Mouse (Mus musculus) right cerebral cortex, postnatal 14 days (tissue): Measurements from ENCODE around the gene Ogn.

Experiments used
- DNase-seq: peaks from one replicate; pipeline ENCODE4 v3.0.0; 2022

Gene Ogn

GRCm38 (mm10) chr13:49646019-49646418 is 38.2 kb downstream of the Ogn start:
- no peak for DNase-seq

GRCm38 (mm10) chr13:49651136-49651535 is 43.3 kb downstream of the Ogn start:
- DNase-seq = no peak

- DNase-seq = no peak
Measured at GRCm38 (mm10) chr13:49651781-49652351, 44.0 kb downstream of the Ogn start.

- peak; percentile 100 for DNase-seq
Measured at GRCm38 (mm10) chr13:49652481-49653179, 44.8 kb downstream of the Ogn start, which contains the start of the genes Cenpp and Nol8. Cenpp (minus strand) TSS chr13:49652785. Nol8 (plus strand) TSS chr13:49653078.

GRCm38 (mm10) chr13:49653180-49653541 is 45.3 kb downstream of the Ogn start:
- DNase-seq = peak; percentile 46
